Mouse (Mus musculus): ENCODE data around the gene Exosc8.
"Not testable (repeated sequence)": the region's sequence is repeated elsewhere in the genome, so short reads cannot be mapped to it uniquely, and the experiment has no call there.

Exosc8 gene

DNA sequence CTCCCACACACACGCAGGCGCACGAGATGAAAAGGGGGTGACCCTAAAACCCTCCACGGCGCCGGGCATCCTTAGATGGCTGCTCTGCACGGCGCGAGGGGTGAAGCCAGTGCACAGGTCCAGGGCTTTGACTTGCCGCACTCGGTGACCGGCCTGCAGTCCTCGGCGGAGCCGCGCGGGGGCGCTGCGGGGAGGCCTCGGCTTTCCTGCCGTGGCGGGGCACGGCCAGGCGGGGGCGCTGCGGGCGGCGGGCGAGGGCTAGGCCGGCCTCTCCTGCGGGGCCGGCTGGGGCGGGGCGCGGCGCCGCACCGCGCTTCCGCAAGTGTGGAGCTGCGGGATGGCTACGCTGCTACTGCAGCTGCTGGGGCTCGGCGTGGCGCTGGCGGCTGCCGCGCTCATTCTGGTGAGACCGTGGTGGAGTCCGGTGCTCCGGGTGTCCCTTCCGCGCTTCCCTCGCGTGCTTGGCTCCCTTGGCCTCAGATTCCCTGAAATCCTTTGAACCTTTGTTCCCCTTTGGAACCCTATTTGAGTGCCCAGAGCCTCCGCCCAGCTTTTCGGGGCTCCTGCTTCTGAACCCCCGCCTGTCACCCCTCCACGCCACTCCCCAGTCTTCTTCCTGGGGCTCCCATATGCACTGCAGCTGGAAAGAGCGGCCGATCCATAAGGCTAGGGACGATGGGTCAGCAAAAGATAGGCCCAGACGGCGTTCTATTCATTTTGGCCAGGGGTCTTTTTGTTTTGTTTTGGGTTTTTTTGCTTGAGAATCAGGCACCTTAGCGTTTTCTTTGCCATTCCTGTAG, at the start of gene Exosc8, which contains the start of gene Alg5:
Gene Exosc8 (minus strand): TSS at position 147 of the 800 bp plus-strand sequence.
Gene Alg5 (plus strand): TSS at position 293 of the 800 bp plus-strand sequence.
- no peak for DNase-seq (ENCODE audit: low read depth)

DNA sequence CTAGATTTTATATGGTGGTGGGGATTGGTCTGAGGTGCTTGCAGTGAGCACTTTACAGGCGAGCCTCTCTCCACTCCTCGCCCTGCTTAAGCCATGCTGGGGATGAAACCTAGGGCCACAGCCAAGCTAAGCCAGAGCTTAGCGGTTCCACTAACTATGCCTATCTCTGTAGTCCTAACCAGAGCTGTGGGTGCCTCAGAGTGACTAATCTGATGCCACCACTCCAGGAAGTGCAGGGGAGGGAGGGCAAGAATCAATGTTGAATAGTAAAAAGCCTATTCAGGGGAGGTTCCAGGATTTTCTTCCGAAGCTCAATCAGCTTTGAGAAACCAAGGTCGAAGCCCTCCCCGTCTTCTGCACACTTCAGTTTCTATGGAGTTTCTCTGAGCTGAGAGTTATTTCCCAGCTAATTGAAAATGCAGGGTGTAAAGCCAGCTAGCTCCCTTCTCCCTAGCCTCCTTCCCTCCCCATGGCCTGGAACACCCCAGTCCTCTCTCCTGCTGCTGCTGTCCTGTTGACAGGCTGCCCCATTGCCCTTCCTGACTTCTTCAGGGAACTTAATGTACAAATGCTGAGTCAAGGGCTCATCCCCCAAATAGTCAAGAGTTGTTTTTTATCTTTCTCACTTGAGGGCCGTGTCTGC, 40.9 kb upstream of the Exosc8 start:
- DNase-seq (ENCODE audit: low read depth): no peak

DNA sequence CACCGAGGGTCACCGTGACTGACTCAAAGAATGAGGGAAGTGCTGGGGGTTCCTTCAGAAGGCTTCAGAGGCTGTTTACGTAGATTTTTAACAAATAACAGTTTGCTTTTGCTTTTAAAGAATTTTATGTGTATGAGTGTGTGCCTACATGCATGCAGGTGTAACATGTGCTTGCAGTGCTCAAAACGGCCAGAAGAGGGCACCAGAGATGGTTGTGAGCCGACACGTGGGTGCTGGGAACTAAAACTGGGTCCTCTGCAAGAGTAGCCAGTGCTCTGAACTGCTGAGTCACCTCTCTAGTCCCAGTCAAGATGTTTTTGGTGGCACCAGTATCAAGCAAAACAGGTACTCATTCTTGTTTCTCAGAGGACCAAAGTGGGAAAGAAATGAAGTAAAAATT, 38.4 kb upstream of the Exosc8 start:
- no peak for DNase-seq (ENCODE audit: low read depth)

DNA sequence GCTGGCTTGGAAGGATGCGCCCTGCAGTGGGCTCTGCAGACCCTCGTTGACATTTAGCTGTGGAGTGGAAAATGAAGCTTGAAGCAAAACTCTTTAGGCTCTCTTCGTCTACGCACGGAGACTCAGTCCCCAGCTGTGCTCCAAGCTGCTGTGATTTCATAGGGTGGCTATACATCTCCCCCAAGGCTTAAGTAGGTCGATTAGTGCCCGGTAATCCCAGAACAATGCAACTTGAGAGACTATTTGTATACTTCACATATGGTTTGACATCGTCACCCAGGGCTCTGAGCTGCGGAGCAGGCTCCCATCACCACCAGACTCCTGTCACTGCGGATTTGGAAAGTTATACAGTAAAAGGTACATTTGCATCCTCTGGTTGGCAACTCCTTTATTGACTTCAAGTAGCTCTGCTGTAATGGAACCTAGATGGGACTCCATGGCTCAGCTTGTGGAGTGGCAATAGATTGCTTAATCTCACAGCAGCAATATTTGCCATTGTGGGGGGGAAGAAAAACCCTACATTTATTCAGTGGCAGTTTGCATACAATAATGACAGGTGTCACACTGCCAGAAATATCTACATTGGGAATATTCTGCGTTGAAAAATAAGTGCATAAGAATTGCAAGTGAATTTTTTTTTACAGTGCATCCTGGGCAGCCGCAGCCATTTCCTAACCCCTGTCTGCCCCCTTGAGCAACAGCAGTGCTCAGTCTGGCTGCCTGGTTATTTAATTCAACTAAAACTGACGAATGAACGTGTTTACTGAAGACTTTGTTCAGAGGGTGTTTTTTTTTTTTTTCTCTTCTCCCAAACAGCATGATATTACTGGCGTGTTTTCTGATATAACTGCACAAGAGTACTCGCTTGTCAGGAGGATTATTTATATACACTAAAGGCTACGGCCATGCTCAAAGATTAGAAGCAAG, 34.4 kb upstream of the Exosc8 start:
- DNase-seq (ENCODE audit: low read depth): no peak

DNA sequence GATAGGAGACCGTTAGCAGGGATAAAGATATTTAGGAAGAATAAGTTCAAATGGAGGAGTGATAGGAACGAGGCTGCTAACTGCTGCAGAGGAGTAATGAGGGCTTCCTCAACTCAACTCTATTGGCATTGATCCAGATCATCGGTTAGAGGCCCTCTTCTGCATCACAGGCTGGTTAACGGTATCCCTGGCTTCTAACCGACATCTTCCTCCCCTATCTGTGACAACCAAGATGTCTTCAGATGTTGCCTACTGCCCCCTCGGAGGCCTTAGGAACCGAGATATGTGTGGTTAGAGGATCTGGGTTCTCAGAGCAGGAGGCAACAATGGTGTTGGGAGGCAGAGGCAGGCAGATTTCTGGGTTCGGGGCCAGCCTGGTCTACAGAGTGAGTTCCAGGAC, 33.4 kb upstream of the Exosc8 start:
- no peak for DNase-seq (ENCODE audit: low read depth)

DNA sequence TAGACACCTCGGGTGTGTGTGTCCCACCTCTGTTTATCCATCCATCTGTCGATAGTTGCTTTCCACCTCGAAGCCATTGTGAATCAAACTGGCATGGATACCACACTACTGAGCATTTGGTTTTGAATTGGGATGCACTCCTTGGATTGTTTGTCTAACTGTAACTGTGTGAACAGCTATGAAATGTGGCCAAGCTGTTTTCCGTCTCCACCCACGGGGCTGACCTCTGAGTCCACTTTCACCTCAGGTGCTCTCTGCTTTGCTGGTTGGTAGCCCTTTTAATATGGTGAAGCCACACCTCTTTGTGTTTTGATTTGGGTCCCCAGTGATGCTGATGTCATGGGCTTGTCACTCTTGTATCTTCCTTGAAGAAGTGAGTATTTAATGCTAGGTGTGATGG, 31.6 kb upstream of the Exosc8 start:
- no peak for DNase-seq (ENCODE audit: low read depth)

DNA sequence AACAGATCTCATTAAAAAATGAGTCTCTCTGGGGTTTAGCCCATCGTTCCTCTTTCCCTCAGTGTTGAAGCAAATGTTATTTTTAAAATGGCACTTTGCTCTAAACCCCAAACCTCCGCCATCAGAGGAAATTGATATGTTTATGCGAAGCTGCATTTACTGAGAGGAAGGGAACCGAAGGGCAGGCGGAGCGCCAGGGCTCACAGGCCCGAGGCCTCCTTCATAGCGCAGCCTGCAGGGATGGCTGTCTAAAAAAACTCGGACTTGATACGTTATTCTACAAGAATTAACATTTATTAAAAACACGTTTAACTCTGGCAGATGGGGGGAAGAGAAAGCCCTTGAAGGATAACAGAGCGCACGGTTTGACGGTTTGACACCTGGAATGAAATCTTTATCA, 30.8 kb upstream of the Exosc8 start:
- no peak for DNase-seq (ENCODE audit: low read depth)

DNA sequence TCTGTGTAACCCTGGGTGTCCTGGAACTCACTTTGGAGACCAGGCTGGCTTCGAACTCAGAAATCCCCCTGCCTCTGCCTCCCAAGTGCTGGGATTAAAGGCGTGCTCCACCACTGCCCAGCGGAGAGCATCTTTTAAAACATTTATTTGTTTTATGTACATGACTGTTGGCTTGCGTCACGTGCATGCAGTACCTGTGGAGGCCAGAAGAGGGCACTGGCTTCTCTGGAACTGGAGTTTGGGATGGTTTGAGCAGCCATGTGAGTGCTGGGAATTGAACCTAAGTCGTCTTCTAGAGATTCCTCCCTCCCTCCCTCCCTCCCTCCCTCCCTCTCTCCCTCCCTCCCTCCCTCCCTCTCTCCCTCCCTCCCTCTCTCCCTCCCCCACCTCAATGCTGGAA, 30.3 kb upstream of the Exosc8 start:
- not testable (repeated sequence) for DNase-seq (ENCODE audit: low read depth)

DNA sequence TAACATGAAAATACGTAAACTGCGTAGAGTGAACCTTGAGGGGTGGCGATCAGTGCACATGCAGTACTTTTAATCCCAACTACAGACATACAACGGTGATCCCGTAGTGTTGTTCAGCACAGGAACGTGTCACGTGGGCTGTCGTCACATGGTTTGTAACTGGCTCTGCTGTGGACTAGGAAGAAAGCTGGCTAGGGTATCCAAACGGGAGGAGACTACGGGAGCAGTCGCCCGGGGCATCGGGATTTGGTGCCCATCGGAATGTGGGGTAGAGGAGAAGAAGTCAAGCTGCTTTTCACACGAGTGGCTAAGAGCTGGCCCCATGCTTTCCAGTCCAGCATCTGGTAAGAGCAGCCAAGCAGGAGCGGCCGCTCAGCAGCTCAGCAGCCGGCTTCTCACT, 29.2 kb upstream of the Exosc8 start:
- no peak for DNase-seq (ENCODE audit: low read depth)

DNA sequence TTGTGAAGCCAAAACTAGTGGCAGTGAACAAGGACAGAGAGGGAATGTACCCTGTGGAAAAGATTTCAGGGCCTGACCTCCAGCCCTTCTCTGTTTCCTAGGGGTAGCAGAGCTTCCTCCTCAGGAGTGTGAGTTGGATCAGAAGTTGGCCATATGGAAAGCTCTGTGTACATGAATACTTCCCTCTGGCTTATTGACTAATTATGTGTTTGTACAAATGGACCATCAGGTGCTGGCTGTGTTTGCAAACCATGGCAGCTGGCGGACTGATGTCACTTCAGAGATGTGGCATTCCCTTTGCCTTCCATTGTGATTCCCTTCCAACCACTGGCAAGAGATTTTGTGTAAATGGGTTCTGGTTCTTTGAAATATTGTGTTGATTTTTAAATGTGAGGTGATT, 26.1 kb upstream of the Exosc8 start:
- DNase-seq (ENCODE audit: low read depth): no peak

DNA sequence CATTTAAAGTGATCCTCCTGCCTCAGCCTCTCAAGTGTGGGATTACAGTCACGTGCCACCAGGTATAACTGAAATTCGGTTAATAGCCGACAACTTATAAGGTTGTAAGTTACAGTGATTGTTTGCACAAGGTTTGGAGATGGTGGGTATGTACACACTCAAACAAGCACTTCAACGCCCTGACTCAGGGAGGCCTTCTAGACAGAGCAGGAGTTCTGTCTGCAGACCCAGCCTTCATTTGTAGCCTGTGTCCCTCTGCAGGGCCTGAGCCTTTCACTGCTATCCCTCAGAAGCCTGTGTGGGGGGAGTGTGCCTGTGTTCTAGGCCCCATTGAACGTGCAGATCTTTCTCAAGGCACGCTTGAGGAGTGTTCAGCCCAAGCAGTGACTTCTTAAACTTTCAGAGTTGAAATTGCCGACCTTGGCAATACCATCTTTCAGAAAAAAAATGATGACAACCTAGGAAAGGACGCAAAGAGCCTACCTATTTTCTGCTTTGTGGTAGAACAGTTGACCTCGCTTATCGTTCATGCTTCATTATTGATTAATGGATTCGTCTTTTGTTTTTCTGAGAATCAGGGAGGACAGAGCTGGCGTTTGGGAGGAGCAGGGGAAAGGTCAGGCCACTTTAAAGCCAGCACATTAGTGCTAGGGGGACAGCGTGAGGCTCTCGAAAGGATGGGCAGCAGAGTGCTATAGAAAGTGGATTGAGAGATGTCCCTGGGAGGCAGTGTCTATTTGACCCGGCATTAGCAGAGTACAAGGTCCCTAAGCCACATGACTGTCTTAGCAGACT, 25.3 kb upstream of the Exosc8 start:
- DNase-seq (ENCODE audit: low read depth): no peak

DNA sequence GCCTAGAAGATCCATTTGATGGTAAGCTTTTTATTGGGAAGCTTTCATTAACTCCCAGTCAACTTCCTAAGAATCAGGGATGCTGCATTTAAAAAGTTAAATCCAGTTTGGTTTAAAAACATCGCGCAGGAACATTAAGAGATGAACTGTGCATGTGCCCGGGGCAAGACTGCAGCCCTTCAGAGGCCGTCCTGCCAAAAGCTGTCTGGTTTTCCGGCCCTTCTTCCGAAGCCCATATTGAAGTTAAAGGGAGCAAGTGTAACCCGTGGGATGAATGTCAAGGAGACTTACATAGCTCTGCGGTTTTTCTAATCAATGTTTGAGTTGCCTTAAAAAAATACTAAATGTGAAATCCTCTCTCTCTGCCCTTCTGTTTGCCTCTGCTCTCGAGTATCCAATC, 24.0 kb upstream of the Exosc8 start:
- no peak for DNase-seq (ENCODE audit: low read depth)

DNA sequence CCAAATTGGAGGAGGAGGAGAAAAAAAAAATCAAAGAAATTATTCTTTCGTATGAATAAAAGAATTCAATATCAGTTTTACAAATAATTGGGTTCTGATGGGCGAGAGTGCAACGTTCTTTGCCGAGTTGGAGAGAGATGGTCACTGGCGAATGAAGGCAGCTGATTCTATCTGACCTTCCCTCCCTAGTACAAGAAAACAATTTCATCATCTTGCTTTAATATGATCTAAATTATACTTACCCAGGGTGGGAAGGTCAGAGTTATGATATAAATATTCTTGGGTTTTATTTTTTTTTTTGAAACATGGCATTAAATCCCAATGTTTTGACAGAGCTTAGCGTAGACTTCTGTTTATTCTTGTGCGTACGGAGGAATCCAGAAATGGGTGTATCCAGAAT, 22.3 kb upstream of the Exosc8 start:
- DNase-seq (ENCODE audit: low read depth): no peak

DNA sequence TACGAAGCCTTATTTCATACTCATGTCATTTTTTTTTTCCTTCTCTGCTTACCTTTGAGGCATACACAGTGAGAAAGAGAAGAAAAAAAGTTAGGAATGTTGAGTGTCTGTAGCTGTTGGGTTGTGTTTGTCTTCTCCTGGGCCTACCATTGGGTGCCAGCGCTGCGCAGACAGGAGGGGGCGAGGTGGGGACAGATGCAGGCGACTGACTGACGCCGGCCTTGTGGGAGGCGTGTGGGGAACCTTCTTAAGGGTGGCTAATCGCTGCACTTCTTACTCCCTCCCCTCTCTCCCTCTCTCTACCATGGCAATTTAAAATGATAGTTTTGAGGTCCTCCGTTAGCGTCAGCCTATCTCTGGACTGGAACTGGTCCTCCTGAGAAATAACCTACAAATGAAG, 20.9 kb upstream of the Exosc8 start:
- no peak for DNase-seq (ENCODE audit: low read depth)

DNA sequence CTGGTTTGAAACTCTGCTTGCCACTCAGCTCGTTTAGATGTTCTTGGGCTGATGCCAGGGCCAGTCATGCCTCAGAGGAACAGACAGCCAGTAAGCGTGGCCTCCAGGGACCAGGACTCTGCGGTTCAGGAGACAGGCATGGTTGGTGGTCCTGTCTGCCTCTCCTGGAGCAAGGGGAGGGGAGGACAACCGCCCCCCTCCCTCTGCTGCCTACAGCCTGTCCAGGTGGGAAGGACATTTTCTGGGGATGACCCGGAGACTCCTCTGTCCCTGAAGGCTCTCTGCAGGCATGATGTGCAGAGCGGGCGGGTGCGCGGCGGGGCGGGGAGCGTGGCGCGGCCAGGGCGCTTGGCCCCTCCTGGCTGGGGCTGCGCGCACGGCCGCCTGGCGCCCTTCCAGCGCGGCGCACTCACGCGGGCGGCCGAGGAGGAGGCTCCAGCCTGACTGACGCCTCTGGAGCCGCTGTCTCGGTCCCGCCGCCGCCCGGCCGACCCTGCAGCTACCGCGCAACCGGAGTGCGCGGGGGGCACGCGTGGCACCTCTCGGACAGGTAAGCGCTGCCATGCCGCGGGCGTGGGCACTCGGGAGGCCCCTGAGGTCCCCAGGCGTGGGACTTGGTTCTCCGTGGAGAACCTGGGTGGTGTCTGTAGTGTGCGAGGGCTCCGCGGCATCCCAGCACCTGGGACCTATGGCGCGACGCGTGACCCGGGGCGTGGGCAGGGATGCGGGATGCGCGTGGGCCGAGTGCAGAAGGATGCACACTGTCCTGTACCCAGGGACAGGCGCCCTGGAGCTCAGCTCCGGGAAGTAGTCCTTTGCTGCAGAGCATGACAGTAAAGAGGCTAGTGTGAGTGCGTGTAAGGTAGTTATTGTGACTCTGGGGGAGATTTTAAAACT, 20.2 kb upstream of the Exosc8 start, which contains the start of gene Smad9:
Gene Smad9 (plus strand): TSS at position 438 of the 897 bp plus-strand sequence.
- DNase-seq (ENCODE audit: low read depth): no peak

DNA sequence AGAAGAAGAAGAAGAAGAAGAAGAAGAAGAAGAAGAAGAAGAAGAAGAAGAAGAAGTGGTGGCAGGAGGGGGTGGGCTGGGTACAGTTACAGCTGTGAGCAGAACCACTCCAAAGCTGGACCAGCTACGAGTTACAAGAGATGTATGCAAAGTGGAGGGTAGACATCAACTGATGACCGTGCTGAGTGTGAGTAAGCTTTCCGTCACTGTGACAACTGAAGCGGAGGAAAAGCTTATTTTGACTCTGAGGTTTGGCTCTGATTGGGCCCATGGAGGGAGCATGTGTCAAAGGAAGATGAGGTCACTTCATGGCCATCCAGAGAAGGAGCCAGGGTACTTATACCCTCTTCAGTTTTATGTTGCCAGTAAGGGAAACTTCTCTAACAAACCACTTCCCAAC, 18.2 kb upstream of the Exosc8 start:
- no peak for DNase-seq (ENCODE audit: low read depth)

DNA sequence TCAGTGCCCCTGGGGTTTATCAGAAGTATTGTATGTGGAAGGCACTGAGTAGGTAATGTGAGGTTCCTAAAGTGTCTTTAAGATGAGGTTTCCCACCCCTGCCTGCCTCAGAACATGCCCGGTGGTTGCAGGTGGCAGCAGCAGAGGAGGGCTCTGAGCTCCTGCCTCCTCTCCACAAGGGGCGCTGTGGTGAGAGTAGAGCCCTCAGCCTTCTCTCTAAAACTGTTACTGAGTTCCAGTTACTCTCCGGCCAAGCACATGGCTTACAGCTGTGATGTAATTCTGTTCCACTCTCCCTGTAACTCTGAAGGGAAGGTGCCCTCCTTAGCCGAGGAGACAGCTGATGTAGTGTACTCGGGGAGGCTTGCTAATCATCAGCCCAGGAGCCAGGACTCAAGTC, 10.6 kb upstream of the Exosc8 start:
- no peak for DNase-seq (ENCODE audit: low read depth)

DNA sequence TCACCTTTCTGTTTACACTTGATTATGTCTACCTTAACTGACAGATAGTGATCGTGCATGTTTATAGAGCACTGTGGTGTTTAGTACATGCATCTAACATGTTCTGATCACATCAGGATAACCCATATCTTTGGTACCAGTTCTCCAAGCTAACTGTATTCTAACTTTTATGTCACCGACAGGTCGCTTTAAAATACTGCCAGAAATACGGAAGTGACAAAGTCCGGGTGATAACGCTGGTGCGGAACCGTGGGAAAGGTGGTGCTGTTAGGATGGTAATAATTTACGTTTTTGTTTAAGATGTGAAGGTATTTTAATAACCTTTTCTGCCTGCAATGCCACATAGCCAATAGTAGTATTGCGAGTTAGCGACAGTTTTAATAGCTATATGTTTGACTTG, 6.8 kb upstream of the Exosc8 start:
- no peak for DNase-seq (ENCODE audit: low read depth)

DNA sequence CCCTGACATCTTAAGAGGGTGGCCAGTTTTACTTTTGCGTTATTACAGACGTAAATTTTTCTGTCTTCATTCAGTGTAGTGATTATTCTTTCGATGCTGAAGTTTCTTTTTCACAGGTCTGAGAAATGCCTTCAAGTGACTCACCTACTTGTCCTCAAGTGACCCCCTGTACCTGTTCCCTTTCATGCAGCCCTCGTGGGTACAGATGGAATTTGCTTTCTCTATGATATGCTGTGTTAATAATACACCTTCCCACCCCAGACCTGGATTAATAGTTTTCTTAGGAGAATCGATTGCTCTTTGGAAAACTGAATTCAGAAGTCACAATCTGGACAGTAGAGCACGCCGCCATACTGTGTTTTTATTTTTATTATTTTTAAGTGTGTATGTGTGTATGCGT, 2.1 kb upstream of the Exosc8 start:
- DNase-seq (ENCODE audit: low read depth): no peak

DNA sequence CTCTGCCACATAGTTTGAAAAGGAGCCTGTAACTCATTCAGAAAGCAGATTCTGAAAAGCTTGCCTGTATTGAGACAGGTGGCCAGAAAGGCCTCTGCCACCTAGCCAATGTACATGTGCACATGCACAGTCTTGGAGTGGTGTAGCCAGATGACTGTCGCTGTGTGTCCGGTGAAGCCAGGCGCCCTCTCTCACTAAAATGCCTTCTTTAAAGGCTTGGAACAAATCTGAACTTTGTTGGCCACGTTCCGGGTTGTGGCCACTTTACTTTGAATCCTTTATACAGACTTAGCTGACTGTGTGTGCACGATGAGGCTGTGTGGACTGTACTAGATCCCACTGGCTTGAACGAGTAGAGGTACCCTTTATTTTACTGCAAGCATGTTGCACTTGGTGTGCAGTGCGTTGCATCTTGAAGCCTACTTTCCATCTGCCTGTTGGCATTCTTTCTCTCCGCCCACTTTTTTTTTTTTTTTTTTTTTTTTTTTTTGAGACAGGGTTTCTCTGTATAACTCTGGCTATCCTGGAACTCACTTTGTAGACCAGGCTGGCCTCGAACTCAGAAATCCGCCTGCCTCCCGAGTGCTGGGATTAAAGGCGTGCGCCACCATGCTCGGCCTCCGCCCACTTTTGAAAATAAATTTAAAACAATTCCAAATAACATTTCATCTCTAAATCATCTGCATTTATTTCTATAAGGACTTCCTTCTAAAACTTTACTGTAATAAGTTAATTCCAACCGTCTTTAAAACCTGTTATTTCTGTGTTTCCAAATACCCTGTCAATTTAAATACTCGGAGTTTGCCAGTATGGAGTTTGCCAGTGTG, 1.1 kb upstream of the Exosc8 start:
- no peak for DNase-seq (ENCODE audit: low read depth)

All from fibroblast of lung, adult 2 months (primary cell).